Mouse (Mus musculus) brain, adult 2 months (tissue): ENCODE data around the gene Atg4c.

ENCODE experiments used
- DNase-seq: peaks from one replicate; pipeline ENCODE4 v3.0.0; 2011; ENCODE audit warnings: low read depth, low spot score

Gene Atg4c

DNA sequence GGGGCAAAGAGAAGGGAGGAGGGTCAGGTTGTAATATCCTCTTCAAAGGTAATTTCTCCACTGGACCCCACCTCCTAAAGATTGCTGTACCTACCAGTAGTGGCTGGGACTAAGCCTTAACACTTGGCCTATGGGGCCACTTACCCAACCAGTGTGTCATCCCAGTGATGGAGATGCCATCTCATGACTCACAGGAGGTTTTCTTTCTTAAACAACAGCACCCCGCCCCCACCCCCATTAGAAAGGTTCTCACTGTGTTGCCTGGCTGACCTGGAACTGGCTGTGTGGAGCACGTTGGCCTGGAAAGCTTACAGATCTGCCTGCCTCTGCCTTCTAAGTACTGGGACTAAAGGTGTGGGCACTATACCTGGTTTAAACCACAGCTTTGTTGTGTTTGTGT is 69.5 kb downstream of the Atg4c start:
- DNase-seq, result no peak

DNA sequence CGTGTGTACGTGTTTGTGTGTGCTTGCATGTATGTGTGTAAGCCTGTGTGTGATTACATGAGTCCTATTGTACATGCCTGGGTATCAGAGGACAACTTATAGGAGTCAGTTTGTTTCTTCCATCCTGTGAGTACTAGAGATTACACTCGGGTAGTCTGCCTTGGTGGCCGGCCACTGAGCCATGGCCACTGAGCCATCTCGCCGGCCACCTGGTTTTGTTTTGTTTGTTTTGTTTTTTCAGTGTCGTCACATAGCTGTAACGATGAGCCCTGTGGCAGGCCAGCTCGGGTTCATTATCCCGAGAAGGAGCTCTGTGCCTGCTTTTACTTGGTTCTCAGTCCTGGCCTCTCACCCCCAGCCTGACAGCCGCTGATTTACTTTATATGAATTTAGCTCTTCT is 69.9 kb downstream of the Atg4c start:
- DNase-seq, result no peak

- DNase-seq, result peak; percentile 53
These were observed 73.2 kb downstream of the Atg4c start for GRCm38 (mm10) chr4:99266843-99267445.

DNA sequence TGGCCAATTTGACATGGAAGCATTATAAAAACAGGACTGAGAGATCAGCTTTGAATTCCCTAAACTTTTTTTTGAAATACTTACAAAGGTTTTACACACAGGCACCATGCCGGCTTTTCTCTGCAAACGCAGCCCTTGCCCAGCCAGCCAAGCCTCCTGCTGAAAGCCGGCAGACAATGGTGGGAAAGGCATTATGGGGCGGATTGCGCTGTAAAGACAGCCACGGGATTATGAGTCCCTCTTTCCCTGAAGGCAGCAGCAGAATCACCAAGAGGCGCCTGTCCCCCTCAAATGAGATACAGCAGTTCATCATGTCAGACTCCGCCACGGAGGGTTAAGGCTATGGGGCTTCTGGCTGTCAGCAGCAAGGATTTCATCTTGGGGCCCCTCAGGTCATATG is 79.1 kb downstream of the Atg4c start:
- DNase-seq, result no peak

GRCm38 (mm10) chr4:99273466-99273865 is 79.7 kb downstream of the Atg4c start:
- DNase-seq, result peak; percentile 40

DNA sequence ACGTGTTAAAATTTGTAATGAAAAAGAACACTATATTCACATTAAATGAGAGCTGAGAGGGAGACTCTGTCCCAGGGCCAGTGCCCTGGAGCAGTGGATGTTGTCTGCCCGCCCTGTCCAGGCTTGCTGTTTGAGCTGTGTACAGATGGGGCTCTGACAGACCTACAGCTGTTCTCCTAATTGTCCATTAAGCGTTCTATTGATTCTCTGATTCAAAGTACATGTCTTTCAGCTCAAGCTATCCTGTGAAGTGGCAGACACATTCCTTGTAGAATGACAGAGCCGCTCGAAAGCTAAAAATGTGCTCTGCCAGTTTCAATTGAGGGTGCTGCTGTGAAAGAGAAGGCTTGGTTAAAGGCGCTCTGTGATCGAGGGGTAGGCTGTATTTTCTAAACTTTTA is 80.2 kb downstream of the Atg4c start:
- peak; percentile 17 for DNase-seq

- DNase-seq, result no peak
These were observed 85.1 kb downstream of the Atg4c start for GRCm38 (mm10) chr4:99278876-99279275.

GRCm38 (mm10) chr4:99281711-99282110 is 88.0 kb downstream of the Atg4c start:
- DNase-seq, result no peak

GRCm38 (mm10) chr4:99289286-99289685 is 95.6 kb downstream of the Atg4c start:
- no peak for DNase-seq

GRCm38 (mm10) chr4:99298676-99299075 is 104.9 kb downstream of the Atg4c start:
- peak; percentile 64 for DNase-seq

DNA sequence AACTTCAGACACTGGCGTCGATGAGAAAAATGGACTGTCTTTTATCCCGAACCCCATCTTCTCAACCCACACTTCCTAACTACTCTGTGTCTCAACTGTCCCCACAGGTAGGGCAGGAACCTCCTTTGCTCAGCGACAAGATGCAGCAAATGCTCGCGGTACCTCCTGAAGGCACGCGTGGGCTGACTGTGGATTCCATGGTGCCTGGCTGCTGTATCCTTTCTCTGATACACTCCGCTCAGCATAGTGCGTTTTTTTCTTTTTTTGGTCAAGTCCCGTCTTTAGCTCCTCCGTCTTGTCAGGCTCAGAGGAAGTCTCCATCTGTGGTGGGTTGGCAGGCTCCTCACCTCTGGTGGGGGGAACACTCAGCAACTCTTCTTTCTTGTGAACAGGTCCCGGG is 111.1 kb downstream of the Atg4c start:
- peak; percentile 16 for DNase-seq
